Mouse (Mus musculus): Measurements from ENCODE around the gene Catsper2.

DNA sequence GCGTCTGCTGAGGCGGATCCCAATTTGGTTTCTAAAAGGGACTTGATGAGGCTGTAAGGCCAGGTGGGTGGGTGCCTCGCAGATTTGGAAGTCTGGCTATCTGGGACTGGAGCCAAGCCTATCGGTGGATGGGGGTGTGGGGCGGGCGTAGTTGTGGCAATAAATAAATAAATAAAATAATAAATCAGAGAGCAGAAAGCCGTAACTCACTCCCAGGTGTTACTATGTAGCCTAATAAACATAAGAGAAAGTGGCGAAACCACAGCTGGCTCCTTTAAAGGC lies 29.4 kb upstream of the Catsper2 start:
- no peak for TF ChIP-seq CTCF (IDR thresholded peaks at IDR 0.05; ENCODE audit: insufficient read depth, low read length)
- no peak for TF ChIP-seq POLR2A (IDR thresholded peaks at IDR 0.05; ENCODE audit: borderline replicate concordance, extremely low read depth, low read depth, low read length)
